Mouse (Mus musculus): ENCODE results near the gene Ankrd40. TPM values are rescaled to one million over a fixed set of nuclear protein-coding genes. Genes with fewer than 3 reads are reported as not detected.

Gene Ankrd40
- total and polyA plus RNA-seq, 3 experiments, result 56.0 to 98.8 (median 62.0) TPM

DNA sequence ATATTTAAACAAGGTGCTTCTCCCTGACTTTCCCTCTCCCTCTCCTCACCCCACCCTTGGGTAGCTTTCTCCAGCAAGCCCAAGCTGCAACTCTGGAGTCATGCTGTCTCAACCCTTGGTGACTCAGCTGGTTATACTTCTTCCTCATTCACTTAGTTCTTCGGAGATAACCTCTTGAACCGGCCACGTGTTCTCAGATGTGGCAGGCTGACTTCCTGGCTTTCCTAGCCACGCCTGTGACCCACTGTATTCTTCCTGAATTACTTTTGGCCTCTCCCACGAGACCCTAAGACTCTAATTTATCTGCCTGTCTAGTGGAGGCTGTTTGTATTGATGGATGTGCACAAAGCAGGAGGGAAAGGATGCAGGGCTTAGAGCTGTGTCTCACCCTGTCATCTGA, 43.0 kb downstream of the Ankrd40 start:
- dilution Hi-C loops (cut with MboI; ENCODE audit: extremely low pct_ligation_motif_present, extremely low pct_unique_long_range_greater_than_20kb, low sequenced_read_pairs) (no loop called here), in situ Hi-C loops (cut with MboI; ENCODE audit: low pct_ligation_motif_present, low pct_unique_long_range_greater_than_20kb, low sequenced_read_pairs) (no loop called here)
- Histone ChIP-seq H3K27ac (ENCODE audit: insufficient read depth, low read depth) (no peak overlapping the region), H3K36me3 (replicated peaks in 1 of 2; ENCODE audit: control insufficient read depth in 1 of 2, insufficient read depth in 1 of 2, low read length in 1 of 2) (no peaks in the 10 kb centered on the region), H3K4me3 (replicated peaks in 1 of 3; ENCODE audit: low read depth in 2 of 3, low read length in 2 of 3, poor library complexity in 1 of 3) (no peak overlapping the region), H3K27me3 (replicated peaks) (no peaks in the 10 kb centered on the region), H3K4me1 (ENCODE audit: control insufficient read depth in 1 of 2, insufficient read depth in 2 of 2) (peaks cover 12 to 35% of the 10 kb centered on the region in 2 experiments), H3K9ac (ENCODE audit: insufficient read depth, low read depth) (no peak overlapping the region), H3K9me3 (replicated peaks; ENCODE audit: low read length) (peaks cover 4% of the 10 kb centered on the region), H3K4me2 (ENCODE audit: insufficient read depth, low read depth, poor library complexity, severe bottlenecking) (no peak overlapping the region), H3K79me2 (replicated peaks; ENCODE audit: control insufficient read depth, extremely low read depth, insufficient read depth, poor library complexity, severe bottlenecking) (no peaks in the 10 kb centered on the region)
- TF ChIP-seq CHD2 (IDR thresholded peaks at IDR 0.05; ENCODE audit: low read length), result no peak
- no peak for TF ChIP-seq NRF1 (IDR thresholded peaks at IDR 0.05; ENCODE audit: low read depth, low read length)
- no peak for TF ChIP-seq RAD21 (IDR thresholded peaks at IDR 0.05; ENCODE audit: low read depth, low read length)
- TF ChIP-seq TCF12 (IDR thresholded peaks at IDR 0.05; ENCODE audit: low read depth, low read length), result no peak
- no peak for TF ChIP-seq TBP (conservative IDR thresholded peaks at IDR 0.05; ENCODE audit: low read depth, low read length)
- TF ChIP-seq BHLHE40 (IDR thresholded peaks at IDR 0.05; ENCODE audit: low read depth, low read length), result no peak
- TF ChIP-seq ZMIZ1 (IDR thresholded peaks at IDR 0.05; ENCODE audit: low read depth, low read length), result no peak
- TF ChIP-seq ZC3H11A (IDR thresholded peaks at IDR 0.05; ENCODE audit: low read depth, low read length), result no peak
- TF ChIP-seq MAZ (IDR thresholded peaks at IDR 0.05; ENCODE audit: low read depth, low read length), result peak; percentile 41; the same call in 1 of the 2 replicates
- TF ChIP-seq ETS1 (conservative IDR thresholded peaks at IDR 0.05; ENCODE audit: low read depth, low read length), result no peak
- TF ChIP-seq POLR2AphosphoS2 (IDR thresholded peaks at IDR 0.05; ENCODE audit: low read depth, low read length), result no peak
- TF ChIP-seq USF1 (IDR thresholded peaks at IDR 0.05; ENCODE audit: low read depth, low read length), result peak; percentile 60
- TF ChIP-seq E2F4 (IDR thresholded peaks at IDR 0.05; ENCODE audit: insufficient replicate concordance, low read depth, low read length), result no peak
- TF ChIP-seq HCFC1 (IDR thresholded peaks at IDR 0.05; ENCODE audit: low read depth, low read length), result no peak; the same call in 1 of the 2 replicates
- no peak for TF ChIP-seq KAT2A (IDR thresholded peaks at IDR 0.05; ENCODE audit: insufficient replicate concordance, low read length)
- TF ChIP-seq MEF2A (IDR thresholded peaks at IDR 0.05; ENCODE audit: borderline replicate concordance, low read depth, low read length), result 0 out of 2 replicates have a peak, but pooled peaks have one; percentile 22
- TF ChIP-seq SIN3A (IDR thresholded peaks at IDR 0.05; ENCODE audit: low read length), result peak; percentile 57
- 0 out of 2 replicates have a peak, but pooled peaks have one; percentile 39 for TF ChIP-seq EP300 (IDR thresholded peaks at IDR 0.05; ENCODE audit: low read length)
- peak; percentile 78 for TF ChIP-seq ELF1 (IDR thresholded peaks at IDR 0.05; ENCODE audit: low read depth, low read length)
- TF ChIP-seq SMC3 (IDR thresholded peaks at IDR 0.05; ENCODE audit: low read depth, low read length), result no peak
- no peak; the same call in 1 of the 2 replicates for TF ChIP-seq POLR2A (IDR thresholded peaks at IDR 0.05; ENCODE audit: low read depth, low read length)
- TF ChIP-seq ZNF384 (IDR thresholded peaks at IDR 0.05; ENCODE audit: low read depth, low read length), result no peak
- peak; percentile 5; the same call in 1 of the 2 replicates for TF ChIP-seq IRF4 (IDR thresholded peaks at IDR 0.05; ENCODE audit: low read depth, low read length)
- no peak for TF ChIP-seq JUN (IDR thresholded peaks at IDR 0.05; ENCODE audit: insufficient read depth, low read depth, low read length)
- TF ChIP-seq UBTF (IDR thresholded peaks at IDR 0.05; ENCODE audit: low read depth, low read length), result no peak
- peak; percentile 58; the same call in 1 of the 2 replicates for TF ChIP-seq MAFK (IDR thresholded peaks at IDR 0.05; ENCODE audit: insufficient replicate concordance, low read length)
- no peak for TF ChIP-seq JUND (conservative IDR thresholded peaks at IDR 0.05; ENCODE audit: low read depth, low read length)
- no peak for TF ChIP-seq PAX5 (IDR thresholded peaks at IDR 0.05; ENCODE audit: low read length)
- no peak for TF ChIP-seq ZKSCAN1 (IDR thresholded peaks at IDR 0.05; ENCODE audit: borderline replicate concordance, low read depth, low read length)
- no peak for TF ChIP-seq GABPA (IDR thresholded peaks at IDR 0.05; ENCODE audit: insufficient replicate concordance, low read depth, low read length)
- TF ChIP-seq USF2 (conservative IDR thresholded peaks at IDR 0.05; ENCODE audit: low read depth, low read length), result peak; percentile 43; the same call in 1 of the 2 replicates
- TF ChIP-seq NELFE (IDR thresholded peaks at IDR 0.05; ENCODE audit: low read depth, low read length), result 0 out of 2 replicates have a peak, but pooled peaks have one; percentile 42
- TF ChIP-seq MYC (IDR thresholded peaks at IDR 0.05; ENCODE audit: low read depth, low read length), result peak; percentile 93
- TF ChIP-seq MXI1 (IDR thresholded peaks at IDR 0.05; ENCODE audit: low read depth, low read length), result peak; percentile 84
- no peak for TF ChIP-seq RCOR1 (conservative IDR thresholded peaks at IDR 0.05; ENCODE audit: low read depth, low read length)
- peak; percentile 98 for TF ChIP-seq MAX (IDR thresholded peaks at IDR 0.05; ENCODE audit: low read length)
- TF ChIP-seq CHD1 (IDR thresholded peaks at IDR 0.05; ENCODE audit: low read depth, low read length), result no peak
- TF ChIP-seq CTCF (conservative IDR thresholded peaks at IDR 0.05 in 1 of 2, IDR thresholded peaks at IDR 0.05 in 1 of 2; ENCODE audit: low read depth in 2 of 2, low read length in 2 of 2), result no peak
- peak; percentile 66 for DNase-seq (ENCODE audit: extremely low read depth)
